Mouse (Mus musculus): ENCODE data around the gene Cldn9.

DNA sequence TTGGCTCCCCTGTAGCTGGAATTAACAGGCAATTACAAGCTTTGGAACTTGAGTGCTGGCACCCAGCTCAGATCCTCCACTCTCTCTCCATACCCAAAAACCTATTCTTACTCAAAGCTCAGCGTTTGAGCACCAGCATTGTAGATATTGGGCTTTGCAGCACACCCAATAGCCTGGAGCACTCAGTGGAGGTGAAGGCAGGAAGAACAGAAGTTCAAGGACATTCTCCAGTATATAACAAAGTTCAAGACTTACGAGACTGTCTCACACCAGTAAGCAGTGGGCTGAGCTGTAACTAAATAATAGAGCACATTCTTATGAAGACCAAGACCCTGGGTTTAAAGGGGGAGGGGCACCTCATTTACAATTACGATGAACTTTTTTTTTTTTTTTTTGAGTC lies 11.1 kb downstream of the Cldn9 start:
- TF ChIP-seq CTCF (IDR thresholded peaks at IDR 0.05; ENCODE audit: borderline replicate concordance, insufficient read depth, low read depth, low read length), result no peak
- no peak for TF ChIP-seq POLR2A (IDR thresholded peaks at IDR 0.05; ENCODE audit: borderline replicate concordance, insufficient read depth, low read length)

All from cerebellum, adult 2 months (tissue).